Mouse (Mus musculus): ENCODE measurements around the gene Gm11236. TPM values are rescaled to one million over a fixed set of nuclear protein-coding genes. Genes with fewer than 3 reads are reported as not detected.
"Not testable (repeated sequence)": the region's sequence is repeated elsewhere in the genome, so short reads cannot be mapped to it uniquely, and the experiment has no call there.

The Gm11236 gene
- not detected in 2 replicates for polyA plus RNA-seq (2012; rRNA removed)

- H3K27me3 ChIP-seq (ENCODE audit: control insufficient read depth, insufficient read depth, low read length); H3K4me3 ChIP-seq (ENCODE audit: extremely low read depth, insufficient read depth, insufficient read length); DNase-seq (ENCODE audit: low read depth in 1 of 2, low spot score in 2 of 2); H3K36me3 ChIP-seq (ENCODE audit: control insufficient read depth, insufficient read depth, low read length); H3K27ac ChIP-seq (ENCODE audit: insufficient read depth, low read length); H3K4me1 ChIP-seq (ENCODE audit: control insufficient read depth, insufficient read depth, insufficient read length): not testable (repeated sequence)
- no CpG with 5 or more reads among the region's 4 CpGs for WGBS
These were observed at the start of gene Gm11236 for GRCm38 (mm10) chr4:73637821-73638220. Gene Gm11236 (plus strand): TSS chr4:73638121.

- Histone ChIP-seq H3K36me3 (ENCODE audit: control insufficient read depth, insufficient read depth, low read length) (no peaks in the 10 kb centered on the region), H3K27ac (ENCODE audit: insufficient read depth, low read length) (no peak overlapping the region), H3K4me3 (ENCODE audit: extremely low read depth, insufficient read depth, insufficient read length) (no peak overlapping the region), H3K4me1 (ENCODE audit: control insufficient read depth, insufficient read depth, insufficient read length) (no peaks in the 10 kb centered on the region), H3K27me3 (ENCODE audit: control insufficient read depth, insufficient read depth, low read length) (no peaks in the 10 kb centered on the region)
- TF ChIP-seq CTCF (IDR thresholded peaks at IDR 0.05; ENCODE audit: extremely low read depth, insufficient read depth, insufficient read length, insufficient replicate concordance), result no peak
- TF ChIP-seq POLR2A (IDR thresholded peaks at IDR 0.05; ENCODE audit: low read depth, low read length), result no peak
- 15% methylated on average over 3 of the region's 3 CpGs for WGBS
- DNase-seq (ENCODE audit: low read depth in 1 of 2, low spot score in 2 of 2), result no peak
These were observed 38.7 kb upstream of the Gm11236 start for GRCm38 (mm10) chr4:73599248-73599647.

- not testable (repeated sequence) for H3K36me3 ChIP-seq (ENCODE audit: control insufficient read depth, insufficient read depth, low read length); DNase-seq (ENCODE audit: low read depth in 1 of 2, low spot score in 2 of 2); H3K27ac ChIP-seq (ENCODE audit: insufficient read depth, low read length); H3K4me3 ChIP-seq (ENCODE audit: extremely low read depth, insufficient read depth, insufficient read length); H3K4me1 ChIP-seq (ENCODE audit: control insufficient read depth, insufficient read depth, insufficient read length); H3K27me3 ChIP-seq (ENCODE audit: control insufficient read depth, insufficient read depth, low read length)
- no CpG with 5 or more reads among the region's 3 CpGs for WGBS
These were observed 30.3 kb upstream of the Gm11236 start, which contains the start of gene Gm11238 for GRCm38 (mm10) chr4:73607581-73607980. Gene Gm11238 (plus strand): TSS chr4:73607881.

- WGBS, result no CpG with 5 or more reads among the region's 3 CpGs
- not testable (repeated sequence) for H3K4me3 ChIP-seq (ENCODE audit: extremely low read depth, insufficient read depth, insufficient read length); H3K36me3 ChIP-seq (ENCODE audit: control insufficient read depth, insufficient read depth, low read length); H3K27ac ChIP-seq (ENCODE audit: insufficient read depth, low read length); H3K27me3 ChIP-seq (ENCODE audit: control insufficient read depth, insufficient read depth, low read length); DNase-seq (ENCODE audit: low read depth in 1 of 2, low spot score in 2 of 2); H3K4me1 ChIP-seq (ENCODE audit: control insufficient read depth, insufficient read depth, insufficient read length)
These were observed 15.2 kb upstream of the Gm11236 start, which contains the start of gene Gm11237 for GRCm38 (mm10) chr4:73622684-73623083. Gene Gm11237 (plus strand): TSS chr4:73622984.

GRCm38 (mm10) chr4:73661864-73662263, 23.9 kb downstream of the Gm11236 start:
- WGBS, result 86% methylated on average over 4 of the region's 4 CpGs
- not testable (repeated sequence) for H3K4me3 ChIP-seq (ENCODE audit: extremely low read depth, insufficient read depth, insufficient read length)

GRCm38 (mm10) chr4:73668054-73668453, 30.1 kb downstream of the Gm11236 start, which contains the start of gene Gm11239:
Gene Gm11239 (plus strand): TSS chr4:73668354.
- not testable (repeated sequence) for H3K4me1 ChIP-seq (ENCODE audit: control insufficient read depth, insufficient read depth, insufficient read length); H3K27me3 ChIP-seq (ENCODE audit: control insufficient read depth, insufficient read depth, low read length); H3K4me3 ChIP-seq (ENCODE audit: extremely low read depth, insufficient read depth, insufficient read length); H3K27ac ChIP-seq (ENCODE audit: insufficient read depth, low read length); DNase-seq (ENCODE audit: low read depth in 1 of 2, low spot score in 2 of 2); H3K36me3 ChIP-seq (ENCODE audit: control insufficient read depth, insufficient read depth, low read length)
- WGBS, result no CpG with 5 or more reads among the region's 4 CpGs

More at GRCm38 (mm10) chr4:73661864-73662263, 23.9 kb downstream of the Gm11236 start:
- not testable (repeated sequence) for H3K27me3 ChIP-seq (ENCODE audit: control insufficient read depth, insufficient read depth, low read length); H3K27ac ChIP-seq (ENCODE audit: insufficient read depth, low read length); DNase-seq (ENCODE audit: low read depth in 1 of 2, low spot score in 2 of 2); H3K36me3 ChIP-seq (ENCODE audit: control insufficient read depth, insufficient read depth, low read length); H3K4me1 ChIP-seq (ENCODE audit: control insufficient read depth, insufficient read depth, insufficient read length)

- not testable (repeated sequence) for H3K36me3 ChIP-seq (ENCODE audit: control insufficient read depth, insufficient read depth, low read length); H3K4me1 ChIP-seq (ENCODE audit: control insufficient read depth, insufficient read depth, insufficient read length); DNase-seq (ENCODE audit: low read depth in 1 of 2, low spot score in 2 of 2); H3K4me3 ChIP-seq (ENCODE audit: extremely low read depth, insufficient read depth, insufficient read length); H3K27ac ChIP-seq (ENCODE audit: insufficient read depth, low read length); H3K27me3 ChIP-seq (ENCODE audit: control insufficient read depth, insufficient read depth, low read length)
- WGBS, result 93% methylated on average over 2 of the region's 4 CpGs
These were observed 45.3 kb downstream of the Gm11236 start, which contains the start of gene Gm428 for GRCm38 (mm10) chr4:73683216-73683615. Gene Gm428 (plus strand): TSS chr4:73683516.

Other genes starting within 250 kb of the Gm11236 start
- not detected in 2 replicates for gene Gm11487, start 233.0 kb upstream of the Gm11236 start, polyA plus RNA-seq (2012; rRNA removed)
- gene Gm11238, start 30.2 kb upstream of the Gm11236 start, polyA plus RNA-seq (2012; rRNA removed), result not detected in 2 replicates
- not detected in 2 replicates for gene Gm11237, start 15.1 kb upstream of the Gm11236 start, polyA plus RNA-seq (2012; rRNA removed)
- not detected in 2 replicates for gene Gm11239, start 30.2 kb downstream of the Gm11236 start, polyA plus RNA-seq (2012; rRNA removed)
- gene Gm428, start 45.4 kb downstream of the Gm11236 start, polyA plus RNA-seq (2012; rRNA removed), result not detected in 2 replicates
- gene Rasef, start 152.9 kb downstream of the Gm11236 start, polyA plus RNA-seq (2012; rRNA removed), result 0.02 and 0.11 TPM in 2 replicates
- gene Gm11758, start 238.1 kb downstream of the Gm11236 start, polyA plus RNA-seq (2012; rRNA removed), result not detected in 2 replicates